Mouse (Mus musculus) midbrain, embryonic 13.5 days (tissue): ENCODE measurements at regions not wholly inside any gene's neighbourhood (a gene's known extent, or its start where the extent isn't known, plus 50 kb on each side); places are given as distances from the start of the nearest gene placed in this dataset.

Source experiments
- ATAC-seq: fragments of 200-750 bp; cut with Nextera tagmentation; 2 replicates; pipeline ENCODE4 v1.8.0; 2017; ENCODE audit warnings: mild to moderate bottlenecking, moderate TSS enrichment, moderate library complexity
- H3K27ac ChIP-seq: fragments of 300-500 bp; sonication (generic); 2 replicates; pipeline ENCODE4 v1.5.1; 2015; ENCODE audit warnings: inconsistent platforms, mild to moderate bottlenecking, moderate library complexity
- H3K27me3 ChIP-seq: fragments of 300-500 bp; sonication (generic); 2 replicates; pipeline ENCODE4 v1.6.1; 2015; ENCODE audit warnings: mild to moderate bottlenecking, inconsistent platforms
- H3K36me3 ChIP-seq: fragments of 300-500 bp; sonication (generic); 2 replicates; pipeline ENCODE4 v1.6.1; 2015; ENCODE audit warnings: mild to moderate bottlenecking, inconsistent platforms
- H3K4me1 ChIP-seq: fragments of 300-500 bp; sonication (generic); replicated peaks from 2 replicates; pipeline ENCODE4 v1.6.1; 2015; ENCODE audit warnings: inconsistent platforms
- H3K4me2 ChIP-seq: fragments of 300-500 bp; sonication (generic); replicated peaks from 2 replicates; pipeline ENCODE4 v1.6.1; 2015; ENCODE audit warnings: moderate library complexity, mild to moderate bottlenecking, inconsistent platforms
- H3K4me3 ChIP-seq: fragments of 300-500 bp; sonication (generic); replicated peaks from 2 replicates; pipeline ENCODE4 v1.5.1; 2015; ENCODE audit warnings: mild to moderate bottlenecking, inconsistent platforms
- H3K9ac ChIP-seq: fragments of 300-500 bp; sonication (generic); replicated peaks from 2 replicates; pipeline ENCODE4 v1.6.1; 2015; ENCODE audit warnings: mild to moderate bottlenecking, inconsistent platforms
- H3K9me3 ChIP-seq: fragments of 300-500 bp; sonication (generic); 2 replicates; pipeline ENCODE4 v1.6.1; 2016; ENCODE audit warnings: mild to moderate bottlenecking, inconsistent platforms
- WGBS: fragments of 180-500 bp; shearing (Covaris S2); methylation state at CpG from one replicate; pipeline ENCODE4 v1.1.7; 2015; 5-methylcytosine and 5-hydroxymethylcytosine counted together

- no peak for ATAC-seq
- Histone ChIP-seq H3K4me3 (no peak overlapping the region), H3K36me3 (no peaks in the 10 kb centered on the region), H3K27ac (no peak overlapping the region), H3K27me3 (no peaks in the 10 kb centered on the region), H3K9ac (no peak overlapping the region), H3K4me2 (no peak overlapping the region), H3K4me1 (no peaks in the 10 kb centered on the region), H3K9me3 (no peaks in the 10 kb centered on the region)
- WGBS, result 69% methylated on average over 16 of the region's 16 CpGs
Observed at GRCm38 (mm10) chr11:16559001-16559699, 50.9 kb upstream of the Sec61g start.

- H3K27ac ChIP-seq, result no peak overlapping the region
- no peak for ATAC-seq
- no peak overlapping the region for H3K4me3 ChIP-seq
- no peaks in the 10 kb centered on the region for H3K27me3 ChIP-seq
- no peak overlapping the region for H3K9ac ChIP-seq
- no peak overlapping the region for H3K4me2 ChIP-seq
- H3K4me1 ChIP-seq, result no peaks in the 10 kb centered on the region
- H3K9me3 ChIP-seq, result no peaks in the 10 kb centered on the region
- no peaks in the 10 kb centered on the region for H3K36me3 ChIP-seq
- WGBS, result 83% methylated on average over 4 of the region's 4 CpGs
Observed at GRCm38 (mm10) chr11:16561727-16562126, 53.4 kb upstream of the Sec61g start.

- Histone ChIP-seq H3K4me2 (no peak overlapping the region), H3K4me1 (peaks cover 15% of the 10 kb centered on the region), H3K36me3 (no peaks in the 10 kb centered on the region), H3K4me3 (no peak overlapping the region), H3K27ac (no peak overlapping the region), H3K9me3 (no peaks in the 10 kb centered on the region), H3K9ac (no peak overlapping the region), H3K27me3 (no peaks in the 10 kb centered on the region)
- WGBS, result 89% methylated on average over 4 of the region's 4 CpGs
- no peak for ATAC-seq
Observed at GRCm38 (mm10) chr11:16589085-16589680, 80.9 kb upstream of the Sec61g start.

GRCm38 (mm10) chr11:16590541-16590940 lies 82.3 kb upstream of the Sec61g start:
- no peak for ATAC-seq
- Histone ChIP-seq H3K4me1 (peaks cover 15% of the 10 kb centered on the region), H3K4me2 (no peak overlapping the region), H3K4me3 (no peak overlapping the region), H3K9me3 (no peaks in the 10 kb centered on the region), H3K27ac (no peak overlapping the region), H3K36me3 (no peaks in the 10 kb centered on the region), H3K9ac (no peak overlapping the region), H3K27me3 (no peaks in the 10 kb centered on the region)
- 43% methylated on average over 4 of the region's 4 CpGs for WGBS

- WGBS, result under 1% methylated on average over 7 of the region's 7 CpGs
- Histone ChIP-seq H3K36me3 (no peaks in the 10 kb centered on the region), H3K27ac (no peak overlapping the region), H3K4me2 (peak overlapping the region; percentile 22), H3K4me3 (no peak overlapping the region), H3K9ac (no peak overlapping the region), H3K9me3 (no peaks in the 10 kb centered on the region), H3K4me1 (peaks cover 15% of the 10 kb centered on the region), H3K27me3 (no peaks in the 10 kb centered on the region)
- ATAC-seq, result peak; percentile 96
Observed at GRCm38 (mm10) chr11:16591471-16591921, 83.2 kb upstream of the Sec61g start.

- Histone ChIP-seq H3K4me3 (no peak overlapping the region), H3K4me2 (peak overlapping the region; percentile 22), H3K9ac (no peak overlapping the region), H3K9me3 (no peaks in the 10 kb centered on the region), H3K27me3 (no peaks in the 10 kb centered on the region), H3K4me1 (peaks cover 15% of the 10 kb centered on the region), H3K36me3 (no peaks in the 10 kb centered on the region), H3K27ac (no peak overlapping the region)
- WGBS, result 40% methylated on average over 4 of the region's 4 CpGs
- ATAC-seq, result no peak; the same call in 1 of the 2 replicates
Observed at GRCm38 (mm10) chr11:16592006-16592405, 83.7 kb upstream of the Sec61g start.

GRCm38 (mm10) chr11:16592766-16593165 lies 84.5 kb upstream of the Sec61g start:
- no peaks in the 10 kb centered on the region for H3K9me3 ChIP-seq
- no peak overlapping the region for H3K9ac ChIP-seq
- ATAC-seq, result no peak
- H3K27ac ChIP-seq, result no peak overlapping the region
- H3K36me3 ChIP-seq, result no peaks in the 10 kb centered on the region
- no peak overlapping the region for H3K4me3 ChIP-seq
- no peak overlapping the region for H3K4me2 ChIP-seq
- H3K4me1 ChIP-seq, result peaks cover 15% of the 10 kb centered on the region
- 93% methylated on average over 5 of the region's 5 CpGs for WGBS
- no peaks in the 10 kb centered on the region for H3K27me3 ChIP-seq

GRCm38 (mm10) chr11:16594832-16595231 lies 86.5 kb upstream of the Sec61g start:
- no peaks in the 10 kb centered on the region for H3K9me3 ChIP-seq
- 25% methylated on average over 1 of the region's 1 CpGs for WGBS
- no peak overlapping the region for H3K27ac ChIP-seq
- H3K4me2 ChIP-seq, result no peak overlapping the region
- H3K4me3 ChIP-seq, result no peak overlapping the region
- no peaks in the 10 kb centered on the region for H3K36me3 ChIP-seq
- no peak for ATAC-seq
- no peaks in the 10 kb centered on the region for H3K27me3 ChIP-seq
- no peak overlapping the region for H3K9ac ChIP-seq
- peaks cover 15% of the 10 kb centered on the region for H3K4me1 ChIP-seq

- Histone ChIP-seq H3K36me3 (no peaks in the 10 kb centered on the region), H3K4me1 (peaks cover under 1% of the 10 kb centered on the region), H3K27ac (no peak overlapping the region), H3K9me3 (no peaks in the 10 kb centered on the region), H3K4me2 (no peak overlapping the region), H3K27me3 (no peaks in the 10 kb centered on the region), H3K4me3 (no peak overlapping the region), H3K9ac (no peak overlapping the region)
- ATAC-seq, result no peak
- WGBS, result 89% methylated on average over 6 of the region's 6 CpGs
Observed at GRCm38 (mm10) chr11:16597038-16597830, 89.0 kb upstream of the Sec61g start.

GRCm38 (mm10) chr11:16602947-16603346 lies 94.7 kb upstream of the Sec61g start:
- Histone ChIP-seq H3K9ac (no peak overlapping the region), H3K27me3 (no peaks in the 10 kb centered on the region), H3K9me3 (no peaks in the 10 kb centered on the region), H3K36me3 (no peaks in the 10 kb centered on the region), H3K27ac (no peak overlapping the region), H3K4me1 (no peaks in the 10 kb centered on the region), H3K4me2 (no peak overlapping the region), H3K4me3 (no peak overlapping the region)
- no peak for ATAC-seq
- whole genome bisulfite sequencing, result 86% methylated on average over 3 of the region's 3 CpGs

- Histone ChIP-seq H3K27me3 (no peaks in the 10 kb centered on the region), H3K27ac (no peak overlapping the region), H3K4me1 (no peaks in the 10 kb centered on the region), H3K4me2 (no peak overlapping the region), H3K9me3 (no peaks in the 10 kb centered on the region), H3K9ac (no peak overlapping the region), H3K4me3 (no peak overlapping the region), H3K36me3 (no peaks in the 10 kb centered on the region)
- 80% methylated on average over 7 of the region's 7 CpGs for WGBS
- no peak for ATAC-seq
Observed at GRCm38 (mm10) chr11:16606435-16607214, 98.3 kb upstream of the Sec61g start.
